Mouse (Mus musculus) layer of hippocampus, adult 18-20 months (tissue): ENCODE measurements at regions not wholly inside any gene's neighbourhood (a gene's known extent, or its start where the extent isn't known, plus 50 kb on each side); places are given as distances from the start of the nearest gene placed in this dataset.
A peak's percentile ranks its signal among the peaks of the same experiment; 100 is the strongest.
"Not testable (repeated sequence)": the region's sequence is repeated elsewhere in the genome, so short reads cannot be mapped to it uniquely, and the experiment has no call there.

Experiments used
- DNase-seq, 2 experiments: peaks; one replicate each; pipeline ENCODE4 v3.0.0; 2022; ENCODE audit warnings: low spot score in 2 of 2

DNA sequence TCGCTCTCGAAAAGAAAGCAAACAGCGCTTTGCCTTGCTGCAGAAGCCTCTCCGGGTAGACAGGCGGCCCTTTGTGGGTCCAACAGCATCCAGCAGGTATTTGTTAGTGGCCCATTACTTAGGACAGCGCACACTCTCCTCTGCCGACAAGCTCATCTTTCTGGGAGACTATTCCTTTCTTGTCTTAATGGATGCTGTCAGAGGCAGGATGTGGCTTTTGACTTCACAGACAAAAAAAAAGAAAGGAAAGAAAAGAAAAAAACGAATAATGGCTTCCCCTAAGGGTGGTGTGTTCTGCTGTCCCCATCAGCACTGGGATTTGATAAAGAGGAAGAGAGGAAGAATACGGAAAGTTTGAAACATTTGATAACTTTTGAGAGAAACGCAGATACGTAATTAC is 94.7 kb upstream of the Jarid2 start:
- DNase-seq: no peak

DNA sequence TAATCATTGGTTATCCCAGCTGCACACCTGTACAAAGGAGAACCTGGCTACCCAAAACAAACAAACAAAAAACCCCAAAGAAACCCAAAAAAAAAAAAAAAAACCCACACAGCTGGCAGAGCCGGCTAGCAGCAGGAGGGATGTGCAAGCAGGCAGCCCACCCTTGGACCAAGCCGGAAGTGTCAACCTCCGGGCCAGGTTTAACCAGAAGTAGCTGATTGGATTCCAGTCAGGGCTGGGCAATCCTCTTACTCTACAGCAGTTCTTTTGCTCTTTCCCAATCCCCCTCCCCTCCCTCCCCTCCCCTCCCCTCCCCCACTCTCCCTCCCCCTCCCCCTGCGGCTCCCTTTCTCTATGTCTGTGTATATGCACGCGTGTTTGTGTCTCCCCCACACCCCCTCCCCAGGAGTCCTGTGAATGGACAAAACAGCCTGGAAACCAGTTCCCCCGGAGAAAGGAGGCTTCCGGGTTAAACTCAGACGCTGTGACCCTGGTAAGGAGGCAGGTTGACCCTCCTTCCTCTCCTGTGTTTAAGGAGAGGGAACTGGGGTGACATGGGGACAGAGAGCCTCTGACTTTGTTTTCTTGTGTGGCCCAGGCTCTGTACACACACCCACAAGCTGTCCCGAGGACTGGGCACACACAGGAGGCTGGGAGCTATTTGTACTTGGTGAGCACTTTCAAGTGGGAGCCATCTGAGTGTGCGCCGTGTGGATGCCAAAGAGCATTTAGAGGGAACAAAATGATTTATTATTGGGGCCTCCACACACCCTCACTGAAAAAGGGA is 93.9 kb upstream of the Jarid2 start:
- DNase-seq: no peak

DNA sequence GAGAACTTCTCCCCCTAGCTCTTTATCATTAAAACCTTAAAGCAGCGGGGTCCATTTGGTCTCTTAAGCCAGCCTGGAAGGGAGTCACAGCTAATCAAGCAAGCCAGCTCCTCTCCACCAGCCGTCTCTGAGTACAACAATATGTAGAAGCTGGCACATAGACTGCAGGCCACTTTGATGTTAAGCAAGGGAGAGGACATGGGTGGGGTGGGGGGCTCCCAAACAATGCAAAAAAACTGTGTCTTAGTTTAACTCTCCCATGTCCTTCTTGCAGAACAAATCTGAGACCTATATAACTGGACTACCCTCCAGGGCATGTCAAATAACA is 93.3 kb upstream of the Jarid2 start:
- DNase-seq: no peak

- DNase-seq: no peak
These were observed 86.9 kb upstream of the Jarid2 start for GRCm38 (mm10) chr13:44642361-44642760.

GRCm38 (mm10) chr13:44650052-44650451 is 79.2 kb upstream of the Jarid2 start:
- DNase-seq: no peak

GRCm38 (mm10) chr13:44651259-44652238 is 77.7 kb upstream of the Jarid2 start:
- no peak for DNase-seq

- peak; percentile 50 to 77 for DNase-seq
These were observed 71.3 kb upstream of the Jarid2 start for GRCm38 (mm10) chr13:44657905-44658414.

- no peak for DNase-seq
These were observed 69.4 kb upstream of the Jarid2 start for GRCm38 (mm10) chr13:44659861-44660260.

DNA sequence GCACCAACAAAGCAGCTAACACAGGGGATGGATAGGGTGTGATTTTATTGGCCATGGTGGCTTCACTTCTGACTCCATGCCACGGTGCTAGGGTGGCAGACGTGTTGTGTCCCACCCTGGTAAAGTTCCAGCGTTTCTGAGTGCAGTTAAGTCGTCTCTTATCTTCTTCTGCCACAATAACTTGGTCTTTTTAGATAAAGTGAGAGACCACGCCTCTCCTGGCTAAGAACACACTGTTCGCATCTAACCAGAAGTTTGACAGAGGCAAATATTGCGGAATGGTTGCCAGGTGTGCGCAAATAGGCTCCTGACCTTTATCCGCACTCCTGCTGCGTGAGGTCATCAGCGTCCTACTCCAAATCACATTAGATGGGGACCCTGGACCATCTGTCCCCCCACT is 66.2 kb upstream of the Jarid2 start:
- no peak for DNase-seq

GRCm38 (mm10) chr13:44663730-44664129 is 65.5 kb upstream of the Jarid2 start:
- no peak for DNase-seq

- DNase-seq: no peak
These were observed 59.5 kb upstream of the Jarid2 start for GRCm38 (mm10) chr13:44669761-44670160.

- DNase-seq: peak in 1 of 2 experiments; percentile 41
These were observed 55.8 kb upstream of the Jarid2 start for GRCm38 (mm10) chr13:44673337-44673966.

DNA sequence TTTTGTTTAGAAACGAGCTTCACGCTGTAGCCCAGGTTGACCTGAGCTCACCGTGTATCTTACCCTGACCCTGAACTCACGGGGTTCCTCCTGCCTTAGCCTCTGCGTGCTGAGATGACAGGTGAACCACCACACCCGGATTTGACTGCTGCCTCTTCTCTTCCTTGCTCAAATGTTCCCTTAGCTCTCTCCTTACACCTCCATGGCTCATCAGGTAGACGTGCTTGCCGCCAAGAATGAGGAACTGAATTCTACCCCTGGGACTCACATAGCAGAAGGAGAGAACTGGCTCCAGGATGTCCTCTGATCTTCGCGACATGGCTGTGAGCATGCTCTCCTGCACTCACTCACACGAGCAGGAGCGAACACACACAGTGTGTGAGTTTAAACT is 55.3 kb upstream of the Jarid2 start:
- no peak for DNase-seq

- no peak for DNase-seq
These were observed 54.2 kb upstream of the Jarid2 start for GRCm38 (mm10) chr13:44674926-44675650.

DNA sequence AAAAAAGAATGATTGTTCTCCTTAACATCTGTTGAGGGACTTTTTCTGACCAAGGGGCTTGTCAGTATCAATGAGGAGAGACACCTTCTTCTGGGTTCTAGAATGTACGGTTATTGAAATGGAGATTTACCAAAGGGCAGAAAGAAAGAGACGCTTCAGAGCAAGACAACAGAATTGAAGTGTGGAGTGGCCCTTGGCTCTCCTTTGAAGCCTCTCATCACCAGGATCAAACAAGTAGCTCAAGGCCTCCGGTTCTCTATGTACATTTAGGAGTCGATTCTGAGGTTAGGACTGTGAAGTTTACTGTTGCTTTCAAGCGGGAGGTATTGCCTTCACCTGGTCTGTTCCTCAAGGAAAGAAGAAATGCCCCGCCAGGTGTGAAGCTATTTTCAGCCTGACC is 53.2 kb upstream of the Jarid2 start:
- DNase-seq: no peak

- DNase-seq: no peak
These were observed 51.2 kb upstream of the Jarid2 start for GRCm38 (mm10) chr13:44678121-44678520.

DNA sequence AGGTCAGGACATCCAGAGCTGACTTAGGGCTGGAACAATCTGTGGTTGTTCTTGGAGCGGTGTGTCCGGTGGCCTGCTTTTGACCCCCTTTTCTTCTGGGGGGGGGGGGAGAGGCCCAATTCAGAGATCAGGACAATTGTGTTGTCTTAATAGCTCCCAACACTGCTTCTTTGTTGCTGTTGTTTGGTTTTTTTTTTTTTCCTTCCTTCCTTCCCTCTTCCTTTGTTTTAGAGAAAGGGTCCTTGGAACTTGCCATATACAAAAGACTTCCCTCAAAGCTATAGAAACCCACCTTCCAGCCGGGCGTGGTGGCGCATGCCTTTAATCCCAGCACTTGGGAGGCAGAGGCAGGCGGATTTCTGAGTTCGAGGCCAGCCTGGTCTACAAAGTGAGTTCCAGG is 49.8 kb upstream of the Jarid2 start:
- not testable (repeated sequence) for DNase-seq
